Mouse (Mus musculus) midbrain, embryonic 10.5 days (tissue): ENCODE results near the gene Gpx3. TPM values are rescaled to one million over a fixed set of nuclear protein-coding genes. Genes with fewer than 3 reads are reported as not detected.
A peak's percentile ranks its signal among the peaks of the same experiment; 100 is the strongest.
"Not testable (repeated sequence)": the region's sequence is repeated elsewhere in the genome, so short reads cannot be mapped to it uniquely, and the experiment has no call there.

Source experiments
- DNase-seq: peaks from one replicate; pipeline ENCODE4 v3.0.0-alpha.2; 2017; ENCODE audit warnings: low spot score
- H3K27ac ChIP-seq: fragments of 300-500 bp; sonication (generic); replicated peaks from 2 replicates; pipeline ENCODE4 v1.5.1; 2016; ENCODE audit warnings: mild to moderate bottlenecking
- H3K27me3 ChIP-seq: fragments of 300-500 bp; sonication (generic); 2 replicates; pipeline ENCODE4 v1.6.1; 2016; ENCODE audit warnings: low read depth, mild to moderate bottlenecking; ENCODE audit not compliant: poor library complexity, severe bottlenecking
- H3K36me3 ChIP-seq: fragments of 300-500 bp; sonication (generic); 2 replicates; pipeline ENCODE4 v1.6.1; 2016; ENCODE audit warnings: mild to moderate bottlenecking, moderate library complexity
- H3K4me1 ChIP-seq: fragments of 300-500 bp; sonication (generic); 2 replicates; pipeline ENCODE4 v1.6.1; 2016
- H3K4me3 ChIP-seq: fragments of 300-500 bp; sonication (generic); 2 replicates; pipeline ENCODE4 v1.5.1; 2016; ENCODE audit warnings: mild to moderate bottlenecking, moderate library complexity
- H3K9me3 ChIP-seq: fragments of 300-500 bp; sonication (generic); replicated peaks from 2 replicates; pipeline ENCODE4 v1.6.1; 2016; ENCODE audit warnings: mild to moderate bottlenecking
- WGBS: fragments of 180-500 bp; shearing (Covaris S2); methylation state at CpG from one replicate; pipeline ENCODE4 v1.1.7; 2016; 5-methylcytosine and 5-hydroxymethylcytosine counted together
- polyA plus RNA-seq: library from polyadenylated mRNA; unstranded; fragments of >200 nt; fragmentation: Nextera tagmentation; extraction: Ambion mirVana; gene quantifications from 2 replicates; pipeline ENCODE4 v1.2.1, GENCODE M21; 2016

Gpx3 gene
- polyA plus RNA-seq, 1 experiment from 2014 or later = 72.1 TPM

GRCm38 (mm10) chr11:54939501-54939900, 37.2 kb downstream of the Gpx3 start:
- no peaks in the 10 kb centered on the region for H3K27me3 ChIP-seq
- peaks cover 19% of the 10 kb centered on the region for H3K4me1 ChIP-seq
- peaks cover 11% of the 10 kb centered on the region; the same call in 1 of the 2 replicates for H3K36me3 ChIP-seq
- no peak overlapping the region for H3K4me3 ChIP-seq
- 89% methylated on average over 8 of the region's 8 CpGs for WGBS
- DNase-seq = no peak
- no peaks in the 10 kb centered on the region for H3K9me3 ChIP-seq
- peak overlapping the region; percentile 30; the same call in 1 of the 2 replicates for H3K27ac ChIP-seq

GRCm38 (mm10) chr11:54940056-54940455, 37.8 kb downstream of the Gpx3 start:
- WGBS = 82% methylated on average over 7 of the region's 7 CpGs
- peaks cover 11% of the 10 kb centered on the region; the same call in 1 of the 2 replicates for H3K36me3 ChIP-seq

GRCm38 (mm10) chr11:54944702-54945101, 42.4 kb downstream of the Gpx3 start:
- H3K9me3 ChIP-seq = no peaks in the 10 kb centered on the region
- no peak overlapping the region for H3K4me3 ChIP-seq
- no peak overlapping the region for H3K27ac ChIP-seq
- no peaks in the 10 kb centered on the region for H3K36me3 ChIP-seq
- 85% methylated on average over 3 of the region's 3 CpGs for whole genome bisulfite sequencing
- H3K4me1 ChIP-seq = peaks cover 7% of the 10 kb centered on the region; the same call in 1 of the 2 replicates
- no peaks in the 10 kb centered on the region for H3K27me3 ChIP-seq
- DNase-seq = no peak

More at GRCm38 (mm10) chr11:54940056-54940455, 37.8 kb downstream of the Gpx3 start:
- no peaks in the 10 kb centered on the region for H3K9me3 ChIP-seq
- DNase-seq = no peak
- no peaks in the 10 kb centered on the region for H3K27me3 ChIP-seq
- H3K4me1 ChIP-seq = peaks cover 19% of the 10 kb centered on the region
- peak overlapping the region; percentile 30 for H3K27ac ChIP-seq
- no peak overlapping the region for H3K4me3 ChIP-seq

DNA sequence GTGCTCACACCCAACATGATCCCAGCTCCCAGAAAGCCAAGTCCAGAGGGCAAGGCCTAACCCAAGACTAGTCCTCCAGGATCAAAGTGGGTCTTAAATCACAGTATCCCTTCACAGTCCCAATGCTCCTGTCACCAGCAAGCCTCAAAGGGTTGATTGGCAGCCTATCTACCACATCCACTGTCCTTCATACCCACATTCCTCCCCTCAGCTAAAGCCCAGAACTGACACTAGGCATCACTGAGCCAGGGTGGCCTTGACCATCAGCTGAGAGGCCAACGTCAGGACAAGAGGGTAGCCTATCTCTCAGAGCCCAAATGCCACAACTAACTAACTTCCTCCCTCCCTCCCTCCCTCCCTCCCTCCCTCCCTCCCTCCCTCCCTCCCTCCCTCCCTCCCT, 47.5 kb downstream of the Gpx3 start:
- H3K9me3 ChIP-seq = no peaks in the 10 kb centered on the region
- H3K4me3 ChIP-seq = no peak overlapping the region
- H3K27ac ChIP-seq = no peak overlapping the region
- DNase-seq = no peak
- WGBS = 95% methylated on average over 1 of the region's 1 CpGs
- no peaks in the 10 kb centered on the region for H3K27me3 ChIP-seq
- no peaks in the 10 kb centered on the region for H3K36me3 ChIP-seq
- H3K4me1 ChIP-seq = peaks cover 15% of the 10 kb centered on the region

DNA sequence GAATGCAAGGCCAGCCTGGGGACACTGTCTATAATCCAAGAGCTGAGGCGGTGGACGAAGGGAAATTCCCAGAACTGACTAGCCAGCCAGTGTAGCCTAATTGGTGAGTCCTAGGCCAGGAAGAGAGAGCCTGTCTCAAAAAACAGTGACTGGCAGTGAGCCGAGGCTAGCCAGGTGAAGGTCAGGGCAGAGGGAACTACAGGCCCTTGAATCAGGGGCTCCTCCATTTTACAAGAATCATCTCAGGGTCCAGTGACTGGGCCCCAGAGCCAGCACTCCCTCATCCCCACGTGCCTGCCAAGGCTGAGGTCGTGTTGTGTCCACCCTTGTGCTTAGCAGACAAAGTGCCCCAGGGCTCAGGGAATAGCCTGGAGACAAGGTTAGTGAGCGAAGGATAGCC, 48.4 kb downstream of the Gpx3 start:
- WGBS = 84% methylated on average over 6 of the region's 6 CpGs
- Histone ChIP-seq H3K4me3 (no peak overlapping the region), H3K9me3 (no peaks in the 10 kb centered on the region), H3K27ac (no peak overlapping the region), H3K36me3 (no peaks in the 10 kb centered on the region), H3K27me3 (no peaks in the 10 kb centered on the region), H3K4me1 (peaks cover 19% of the 10 kb centered on the region)
- DNase-seq = no peak

DNA sequence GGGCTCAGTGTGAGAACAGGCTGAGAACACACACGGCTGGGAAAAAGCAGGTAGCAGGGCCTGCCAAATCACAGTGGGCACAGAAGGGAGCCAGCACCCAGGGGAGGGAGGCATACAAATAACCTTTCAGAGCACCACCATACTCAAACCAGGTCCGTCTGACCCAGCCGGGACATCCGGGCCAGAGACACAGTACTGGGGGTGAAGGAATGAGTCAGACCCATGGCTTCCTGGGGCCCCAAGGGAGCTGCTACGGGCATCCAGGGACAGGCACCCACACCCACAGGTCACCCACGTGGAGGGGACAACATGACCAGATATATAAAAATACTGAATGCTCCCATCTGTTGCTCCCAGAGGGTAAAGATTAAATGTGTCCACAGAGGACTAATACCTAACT, 50.4 kb downstream of the Gpx3 start:
- Histone ChIP-seq H3K36me3 (no peaks in the 10 kb centered on the region), H3K27ac (no peak overlapping the region), H3K4me1 (peaks cover 22% of the 10 kb centered on the region), H3K27me3 (no peaks in the 10 kb centered on the region), H3K4me3 (no peak overlapping the region), H3K9me3 (no peaks in the 10 kb centered on the region)
- WGBS = 84% methylated on average over 6 of the region's 6 CpGs
- no peak for DNase-seq

- no peak for DNase-seq
- 39% methylated on average over 9 of the region's 9 CpGs for WGBS
- no peaks in the 10 kb centered on the region for H3K27me3 ChIP-seq
- peak overlapping the region; percentile 46 for H3K27ac ChIP-seq
- H3K4me3 ChIP-seq = peak overlapping the region; percentile 7; the same call in 1 of the 2 replicates
- peaks cover 22% of the 10 kb centered on the region for H3K4me1 ChIP-seq
- H3K9me3 ChIP-seq = no peaks in the 10 kb centered on the region
- H3K36me3 ChIP-seq = no peaks in the 10 kb centered on the region
Measured at GRCm38 (mm10) chr11:54953993-54954446, 51.8 kb downstream of the Gpx3 start.

DNA sequence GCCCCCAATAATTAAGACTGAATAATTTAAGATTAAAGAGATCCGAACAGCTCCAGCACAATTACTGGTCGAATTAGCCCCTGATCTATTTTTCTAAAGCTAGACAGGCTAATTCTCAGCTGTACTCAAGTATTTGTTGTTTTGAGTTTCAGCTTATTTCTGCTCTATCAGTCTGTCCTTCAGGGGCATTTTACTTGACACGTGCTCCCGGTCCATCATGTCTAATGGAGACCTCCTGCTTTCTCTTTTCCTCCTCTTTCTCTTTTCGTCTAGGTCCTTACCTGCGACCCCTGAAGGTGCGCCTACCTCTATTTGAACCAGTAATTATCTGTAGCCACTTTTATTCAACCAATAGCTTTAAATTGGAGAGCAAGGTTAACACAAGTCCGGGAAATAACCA, 52.5 kb downstream of the Gpx3 start:
- DNase-seq = no peak
- Histone ChIP-seq H3K4me1 (peaks cover 22% of the 10 kb centered on the region), H3K4me3 (no peak overlapping the region), H3K27me3 (no peaks in the 10 kb centered on the region), H3K9me3 (no peaks in the 10 kb centered on the region), H3K27ac (no peak overlapping the region), H3K36me3 (no peaks in the 10 kb centered on the region)
- 89% methylated on average over 8 of the region's 8 CpGs for WGBS

DNA sequence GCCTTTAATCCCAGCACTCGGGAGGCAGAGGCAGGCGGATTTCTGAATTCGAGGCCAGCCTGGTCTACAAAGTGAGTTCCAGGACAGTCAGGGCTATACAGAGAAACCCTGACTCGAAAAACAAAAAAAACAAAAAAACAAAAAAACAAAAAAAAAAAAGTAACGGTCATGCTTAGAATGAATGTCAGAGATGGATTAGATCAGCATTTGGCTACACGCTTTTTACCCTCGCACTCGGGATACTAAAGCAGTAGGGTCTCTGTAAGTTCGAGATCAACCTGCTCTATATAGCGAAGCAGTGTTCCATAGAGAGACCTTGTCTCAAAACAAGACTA, 53.1 kb downstream of the Gpx3 start:
- DNase-seq, H3K27me3 ChIP-seq, H3K9me3 ChIP-seq, H3K36me3 ChIP-seq: not testable (repeated sequence)
- H3K4me3 ChIP-seq = peak overlapping the region; percentile 95
- H3K4me1 ChIP-seq = peaks cover 22% of the 10 kb centered on the region
- 50% methylated on average over 10 of the region's 10 CpGs for WGBS
- H3K27ac ChIP-seq = peak overlapping the region; percentile 93

DNA sequence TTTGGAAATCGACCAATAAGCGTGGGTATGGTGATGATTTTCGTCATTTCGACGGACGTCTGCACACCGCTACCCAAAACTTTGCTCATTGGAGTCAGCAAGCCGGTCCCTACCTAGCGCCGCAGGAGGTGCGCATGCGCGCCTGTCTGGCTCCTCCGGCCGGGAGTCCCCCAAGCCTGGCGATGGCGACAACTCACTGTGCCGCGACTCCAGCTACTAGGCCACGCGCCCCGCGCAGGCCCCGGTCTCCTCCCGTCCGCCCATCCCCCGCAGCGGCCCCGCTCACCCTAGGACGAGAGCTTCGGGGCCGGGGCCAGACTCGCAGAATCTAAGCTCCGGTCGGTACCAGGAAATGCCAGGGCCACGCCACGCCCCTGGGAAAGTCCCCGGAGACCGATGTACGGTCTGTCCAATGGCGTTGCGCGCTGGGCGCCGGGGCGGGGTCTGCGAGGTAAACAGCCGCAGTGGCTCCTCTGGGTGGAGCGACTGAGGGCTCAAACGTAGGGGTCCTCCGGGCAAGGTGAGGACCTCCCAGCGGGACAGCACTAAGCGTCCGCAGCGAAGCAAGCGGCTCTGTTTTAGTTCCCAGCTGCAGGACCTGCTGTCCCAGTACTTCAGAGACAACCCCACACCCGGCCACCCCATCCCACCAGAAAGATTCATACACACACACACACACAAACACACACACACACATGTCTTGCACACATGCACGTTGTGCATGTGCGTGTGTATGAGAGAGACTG, 53.7 kb downstream of the Gpx3 start:
- WGBS = under 1% methylated on average over 59 of the region's 59 CpGs
- Histone ChIP-seq H3K4me1 (peaks cover 22% of the 10 kb centered on the region), H3K4me3 (peak overlapping the region; percentile 95), H3K27ac (peak overlapping the region; percentile 93), H3K36me3 (no peaks in the 10 kb centered on the region), H3K27me3 (no peaks in the 10 kb centered on the region), H3K9me3 (no peaks in the 10 kb centered on the region)
- DNase-seq = peak; percentile 97

DNA sequence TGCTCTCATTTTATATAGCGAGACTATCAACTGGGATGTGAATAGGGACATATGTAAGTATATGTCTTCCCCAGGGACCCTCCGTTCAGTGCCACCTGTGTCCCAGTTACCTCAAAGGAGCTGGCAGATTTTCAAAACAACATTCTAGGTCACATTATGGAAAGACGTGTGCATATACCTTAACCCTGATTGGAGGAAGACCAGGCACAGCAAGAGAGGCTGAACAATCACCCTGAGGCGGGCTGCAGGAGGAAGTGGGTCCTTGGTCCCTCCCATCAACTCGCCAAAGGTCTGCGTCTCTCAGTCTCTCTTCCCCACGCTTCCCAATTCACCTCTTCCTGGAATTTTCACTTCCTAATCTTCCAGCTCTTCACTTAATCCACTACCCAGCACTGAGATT, 54.7 kb downstream of the Gpx3 start:
- Histone ChIP-seq H3K27me3 (no peaks in the 10 kb centered on the region), H3K4me1 (peaks cover 22% of the 10 kb centered on the region), H3K27ac (no peak overlapping the region), H3K36me3 (no peaks in the 10 kb centered on the region), H3K9me3 (no peaks in the 10 kb centered on the region), H3K4me3 (no peak overlapping the region)
- 63% methylated on average over 7 of the region's 7 CpGs for WGBS
- DNase-seq = no peak

DNA sequence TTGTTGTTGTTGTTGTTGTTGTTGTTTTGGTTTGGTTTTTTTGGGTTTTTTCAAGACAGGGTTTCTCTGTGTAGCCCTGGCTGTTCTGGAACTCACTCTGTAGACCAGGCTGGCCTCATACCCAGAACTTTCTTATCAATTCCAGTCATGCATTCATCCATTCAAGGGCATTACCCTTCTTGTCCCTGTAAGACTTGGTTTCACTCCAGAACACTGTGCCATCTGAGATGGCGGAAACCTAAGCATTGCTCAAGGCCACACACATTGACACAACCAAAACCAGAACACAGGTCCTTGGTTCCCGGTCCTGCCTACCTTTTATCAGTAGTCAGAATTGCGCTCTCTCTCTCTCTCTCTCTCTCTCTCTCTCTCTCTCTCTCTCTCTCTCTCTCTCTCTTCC, 55.5 kb downstream of the Gpx3 start:
- H3K27me3 ChIP-seq, H3K36me3 ChIP-seq, H3K4me3 ChIP-seq, H3K9me3 ChIP-seq, DNase-seq, H3K27ac ChIP-seq: not testable (repeated sequence)
- peaks cover 26% of the 10 kb centered on the region for H3K4me1 ChIP-seq
- WGBS = 94% methylated on average over 3 of the region's 3 CpGs

DNA sequence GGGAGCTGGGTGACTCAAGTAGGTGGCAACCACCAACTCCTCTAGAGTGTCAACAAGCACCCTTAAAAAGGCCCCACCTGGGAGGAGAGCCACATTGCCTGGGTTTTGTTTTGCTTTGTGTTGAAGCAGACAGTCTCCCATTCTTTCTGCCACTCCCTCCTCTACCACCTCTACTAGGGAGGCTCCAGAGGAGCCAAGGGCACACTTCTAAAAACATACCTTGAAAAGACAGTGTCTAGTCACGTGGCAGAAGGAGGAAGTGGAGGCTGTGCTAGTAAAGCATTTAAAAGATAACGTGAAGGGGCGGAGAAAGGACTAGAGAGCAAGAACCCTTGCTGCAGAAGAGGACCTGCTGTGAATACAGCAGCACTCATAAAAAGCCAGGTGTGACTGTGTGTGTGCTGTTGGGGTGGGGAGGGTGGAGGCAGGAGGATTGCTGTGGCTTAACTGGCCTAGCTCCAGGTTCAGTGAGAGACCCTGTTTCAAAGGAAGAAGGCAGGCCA, 56.4 kb downstream of the Gpx3 start:
- DNase-seq = no peak
- Histone ChIP-seq H3K36me3 (no peaks in the 10 kb centered on the region), H3K27ac (no peak overlapping the region), H3K4me1 (peaks cover 27% of the 10 kb centered on the region), H3K9me3 (no peaks in the 10 kb centered on the region), H3K27me3 (no peaks in the 10 kb centered on the region), H3K4me3 (no peak overlapping the region)
- 58% methylated on average over 3 of the region's 3 CpGs for WGBS
